Mouse (Mus musculus) cortical plate, adult 2 months (tissue): ENCODE measurements around the gene Atad3a.
A peak's percentile ranks its signal among the peaks of the same experiment; 100 is the strongest.

Experiments
- CTCF ChIP-seq: fragments of 200-500 bp; IDR thresholded peaks from 2 replicates; pipeline ENCODE4 v1.5.1; 2011; ENCODE audit warnings: mild to moderate bottlenecking, control low read depth, low read length; ENCODE audit not compliant: insufficient read depth; ENCODE audit errors: extremely low read depth
- POLR2A ChIP-seq: fragments of 200-500 bp; IDR thresholded peaks from 2 replicates; pipeline ENCODE4 v1.6.1; 2011; ENCODE audit warnings: mild to moderate bottlenecking, low read length, control low read depth; ENCODE audit not compliant: insufficient read depth; ENCODE audit errors: extremely low read depth

DNA sequence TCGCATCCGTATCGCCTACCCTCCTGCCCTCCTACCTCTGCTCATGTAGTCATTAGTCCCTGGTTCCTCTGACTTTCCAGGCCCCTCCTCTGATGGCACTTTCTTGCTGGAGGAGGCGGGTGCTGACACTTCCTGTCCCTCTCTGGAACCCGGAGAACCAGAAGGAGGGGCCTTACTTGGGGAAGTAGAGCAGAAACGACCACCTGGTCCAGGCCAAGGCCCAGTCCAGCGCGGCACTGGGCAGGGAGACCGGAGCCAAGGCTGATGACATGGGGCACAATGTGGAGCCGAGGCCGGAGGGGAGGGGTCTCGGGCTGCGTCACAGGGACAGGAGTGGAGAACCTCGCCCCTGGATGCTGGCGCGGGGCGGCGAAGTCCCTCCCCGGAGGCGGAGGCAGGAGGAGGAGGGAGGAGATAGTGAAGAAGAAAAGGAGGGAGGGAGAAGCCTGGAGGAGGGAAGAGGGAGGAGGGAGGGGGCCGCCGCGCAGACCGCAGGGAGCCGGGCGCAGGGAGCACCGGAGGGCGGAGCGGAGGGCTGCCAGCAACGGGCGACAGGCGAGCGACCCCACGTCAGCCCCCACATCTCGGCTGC, 26.4 kb downstream of the Atad3a start, which contains the start of gene Tmem240:
- TF ChIP-seq POLR2A (0 out of 2 replicates have a peak, but pooled peaks have one; percentile 39), CTCF (no peak)
